In genomic region chr3:87996971-87997614, GRCm38 (mm10) we compare ENCODE assay signal across 9 mouse cellular contexts. TPM values are rescaled to one million over a fixed set of nuclear protein-coding genes. Genes with fewer than 3 reads are reported as not detected.
A peak's percentile ranks its signal among the peaks of the same experiment; 100 is the strongest.
DNase-seq lines count a peak whose midpoint lies in the region; ATAC-seq lines count a peak whose summit lies in the region.
"Had no signal": no experiment of that assay in that cellular context is flagged by ENCODE, and none has a peak within 500 bp of the region (broad histone marks: within the 10 kb centered on the region; RNA-seq: fewer than 3 reads in every experiment).

No protein-coding gene starts in this region.

- no peaks in the 10 kb centered on the region for H3K9me3 ChIP-seq in heart, embryonic 10.5 days
- no peaks in the 10 kb centered on the region; the same call in 1 of the 2 replicates for H3K9me3 ChIP-seq in hindbrain, embryonic 12.5 days (replicated peaks)
- no peaks in the 10 kb centered on the region for H3K9me3 ChIP-seq in liver, embryonic 15.5 days (replicated peaks)
- H3K9me3 ChIP-seq in stomach, embryonic 14.5 days (ENCODE audit: control insufficient read depth, low read depth, low read length): no peaks in the 10 kb centered on the region

- ATAC-seq in hindbrain, embryonic 12.5 days (ENCODE audit: low FRiP score): no peak
- ATAC-seq in liver, embryonic 15.5 days (ENCODE audit: insufficient read depth): no peak
- no peak for ATAC-seq in stomach, embryonic 14.5 days (ENCODE audit: insufficient number of reproducible peaks, insufficient read depth, low FRiP score, low read depth)
- ATAC-seq in cerebellum, adult (ENCODE audit: insufficient number of reproducible peaks, low FRiP score, low TSS enrichment): no peak
- ATAC-seq: Patski had no signal

- intact Hi-C loops in heart, postnatal 25 days (cut with DNase I): no loop called here

- peaks cover 31% of the 10 kb centered on the region for H3K4me1 ChIP-seq in heart, embryonic 10.5 days
- no peaks in the 10 kb centered on the region; the same call in 1 of the 2 replicates for H3K4me1 ChIP-seq in brown adipose tissue, adult 24 weeks (ENCODE audit: control insufficient read depth, insufficient read depth, insufficient read length, low read length)
- H3K4me1 ChIP-seq in hindbrain, embryonic 12.5 days: peaks cover 35% of the 10 kb centered on the region
- H3K4me1 ChIP-seq in liver, embryonic 15.5 days (replicated peaks): 0 out of 2 replicates have a peak, but pooled peaks cover 5% of the 10 kb centered on the region
- H3K4me1 ChIP-seq in stomach, embryonic 14.5 days (ENCODE audit: control insufficient read depth, insufficient read depth, low read length): no peaks in the 10 kb centered on the region

- no peak for DNase-seq in heart, embryonic 10.5 days (ENCODE audit: low spot score)
- no peak for DNase-seq in heart, postnatal 25 days (ENCODE audit: low spot score)
- DNase-seq in layer of hippocampus, postnatal 25 days (ENCODE audit: extremely low spot score in 1 of 2, low spot score in 1 of 2): no peak

- no peaks in the 10 kb centered on the region for H3K36me3 ChIP-seq in heart, embryonic 10.5 days
- H3K36me3 ChIP-seq in hindbrain, embryonic 12.5 days: no peaks in the 10 kb centered on the region
- no peaks in the 10 kb centered on the region for H3K36me3 ChIP-seq in liver, embryonic 15.5 days (replicated peaks)
- H3K36me3 ChIP-seq in stomach, embryonic 14.5 days (ENCODE audit: control insufficient read depth, insufficient read depth, low read length): no peaks in the 10 kb centered on the region

- peaks cover 100% of the 10 kb centered on the region for H3K27me3 ChIP-seq in heart, embryonic 10.5 days (ENCODE audit: insufficient read depth, poor library complexity, severe bottlenecking)
- peaks cover 99% of the 10 kb centered on the region for H3K27me3 ChIP-seq in hindbrain, embryonic 12.5 days
- H3K27me3 ChIP-seq in liver, embryonic 15.5 days: peaks cover 100% of the 10 kb centered on the region
- H3K27me3 ChIP-seq in stomach, embryonic 14.5 days (ENCODE audit: control insufficient read depth, insufficient read depth, low read length): peaks cover 86% of the 10 kb centered on the region

- H3K4me2 ChIP-seq in hindbrain, embryonic 12.5 days (replicated peaks): peak overlapping the region; percentile 71
- H3K4me2 ChIP-seq in liver, embryonic 15.5 days: peak overlapping the region; percentile 25
- peak overlapping the region; percentile 40 for H3K4me2 ChIP-seq in stomach, embryonic 14.5 days (replicated peaks; ENCODE audit: low read depth, low read length)

- peak overlapping the region; percentile 56 for H3K4me3 ChIP-seq in heart, embryonic 10.5 days
- peak overlapping the region; percentile 44 for H3K4me3 ChIP-seq in brown adipose tissue, adult 24 weeks (ENCODE audit: insufficient read depth, low read depth, low read length)
- H3K4me3 ChIP-seq in hindbrain, embryonic 12.5 days: peak overlapping the region; percentile 41
- H3K4me3 ChIP-seq in liver, embryonic 15.5 days (replicated peaks): peak overlapping the region; percentile 15; the same call in 1 of the 2 replicates
- H3K4me3 ChIP-seq in stomach, embryonic 14.5 days (ENCODE audit: low read depth, low read length): peak overlapping the region; percentile 22

- H3K27ac ChIP-seq in heart, embryonic 10.5 days: no peak overlapping the region
- H3K27ac ChIP-seq in brown adipose tissue, adult 24 weeks (replicated peaks; ENCODE audit: low read depth, low read length): no peak overlapping the region
- no peak overlapping the region for H3K27ac ChIP-seq in hindbrain, embryonic 12.5 days
- H3K27ac ChIP-seq in liver, embryonic 15.5 days (replicated peaks): no peak overlapping the region
- H3K27ac ChIP-seq in stomach, embryonic 14.5 days (ENCODE audit: low read length): no peak overlapping the region

- WGBS in heart, embryonic 10.5 days: under 1% methylated on average over 49 of the region's 49 CpGs
- 1% methylated on average over 49 of the region's 49 CpGs for WGBS in hindbrain, embryonic 12.5 days
- WGBS in liver, embryonic 15.5 days (ENCODE audit: insufficient replicate concordance): 1% methylated on average over 49 of the region's 49 CpGs
- WGBS in stomach, embryonic 14.5 days: 2% methylated on average over 43 of the region's 49 CpGs

- peak overlapping the region; percentile 53; the same call in 1 of the 2 replicates for H3K9ac ChIP-seq in hindbrain, embryonic 12.5 days
- no peak overlapping the region for H3K9ac ChIP-seq in liver, embryonic 15.5 days
- H3K9ac ChIP-seq in stomach, embryonic 14.5 days (replicated peaks; ENCODE audit: low read depth, low read length): no peak overlapping the region

RNA-seq across cellular contexts. Expression of gene Bcan, which starts 2.9 kb away (rescaled TPM):
- 0.05 TPM in 1 of 2 replicates, not detected in the other for polyA plus RNA-seq in heart, embryonic 10.5 days (2016; fragmentation: Nextera tagmentation; extraction: Ambion mirVana)
- total RNA-seq in heart, postnatal 25 days (2021): under 1 TPM; 0.14 to 0.26 TPM
- polyA plus RNA-seq in brown adipose tissue, adult 24 weeks (2012; ENCODE audit: insufficient read depth, insufficient read length, missing spikeins): not detected in 2 replicates
- polyA plus RNA-seq in hindbrain, embryonic 12.5 days (2016; fragmentation: Nextera tagmentation; extraction: Ambion mirVana): 1.7 and 1.9 TPM in 2 replicates
- polyA plus RNA-seq in liver, embryonic 15.5 days (2015; fragmentation: Nextera tagmentation; extraction: Ambion mirVana): 0.10 TPM in 1 of 2 replicates, not detected in the other
- polyA plus RNA-seq in stomach, embryonic 14.5 days (2014; fragmentation: Nextera tagmentation; extraction: Ambion mirVana): 0.10 and 0.27 TPM in 2 replicates
- total RNA-seq in layer of hippocampus, postnatal 25 days (2021): 100 to 1,000 TPM; 329 to 388 TPM

RNA-seq across cellular contexts. Expression of gene Nes, which starts 26.2 kb away (rescaled TPM):
- 25.0 and 28.8 TPM in 2 replicates for polyA plus RNA-seq in heart, embryonic 10.5 days (2016; fragmentation: Nextera tagmentation; extraction: Ambion mirVana)
- 10 to 100 TPM; 20.9 to 25.1 TPM for total RNA-seq in heart, postnatal 25 days (2021)
- 7.6 and 8.4 TPM in 2 replicates for polyA plus RNA-seq in brown adipose tissue, adult 24 weeks (2012; ENCODE audit: insufficient read depth, insufficient read length, missing spikeins)
- 136 and 153 TPM in 2 replicates for polyA plus RNA-seq in hindbrain, embryonic 12.5 days (2016; fragmentation: Nextera tagmentation; extraction: Ambion mirVana)
- 2.2 and 2.3 TPM in 2 replicates for polyA plus RNA-seq in liver, embryonic 15.5 days (2015; fragmentation: Nextera tagmentation; extraction: Ambion mirVana)
- 10.5 and 10.6 TPM in 2 replicates for polyA plus RNA-seq in stomach, embryonic 14.5 days (2014; fragmentation: Nextera tagmentation; extraction: Ambion mirVana)
- 1 to 10 TPM; 4.6 to 5.5 TPM for total RNA-seq in layer of hippocampus, postnatal 25 days (2021)

RNA-seq across cellular contexts. Expression of gene Hapln2, which starts 30.3 kb away (rescaled TPM):
- polyA plus RNA-seq in heart, embryonic 10.5 days (2016; fragmentation: Nextera tagmentation; extraction: Ambion mirVana): 0.07 and 0.08 TPM in 2 replicates
- total RNA-seq in heart, postnatal 25 days (2021): not detected
- not detected in 2 replicates for polyA plus RNA-seq in brown adipose tissue, adult 24 weeks (2012; ENCODE audit: insufficient read depth, insufficient read length, missing spikeins)
- 0.30 and 0.33 TPM in 2 replicates for polyA plus RNA-seq in hindbrain, embryonic 12.5 days (2016; fragmentation: Nextera tagmentation; extraction: Ambion mirVana)
- polyA plus RNA-seq in liver, embryonic 15.5 days (2015; fragmentation: Nextera tagmentation; extraction: Ambion mirVana): not detected in 2 replicates
- polyA plus RNA-seq in stomach, embryonic 14.5 days (2014; fragmentation: Nextera tagmentation; extraction: Ambion mirVana): 0.26 TPM in 1 of 2 replicates, not detected in the other
- total RNA-seq in layer of hippocampus, postnatal 25 days (2021): 10 to 100 TPM in 1 of 2 experiments, 1 to 10 TPM in 1; 7.3 to 12.0 TPM

RNA-seq across cellular contexts. Expression of gene Gpatch4, which starts 45.8 kb away (rescaled TPM):
- 28.5 and 47.0 TPM in 2 replicates for polyA plus RNA-seq in heart, embryonic 10.5 days (2016; fragmentation: Nextera tagmentation; extraction: Ambion mirVana)
- total RNA-seq in heart, postnatal 25 days (2021): 10 to 100 TPM in 1 of 2 experiments, 1 to 10 TPM in 1; 7.8 to 10.2 TPM
- polyA plus RNA-seq in brown adipose tissue, adult 24 weeks (2012; ENCODE audit: insufficient read depth, insufficient read length, missing spikeins): 11.0 and 13.9 TPM in 2 replicates
- 28.0 and 28.3 TPM in 2 replicates for polyA plus RNA-seq in hindbrain, embryonic 12.5 days (2016; fragmentation: Nextera tagmentation; extraction: Ambion mirVana)
- polyA plus RNA-seq in liver, embryonic 15.5 days (2015; fragmentation: Nextera tagmentation; extraction: Ambion mirVana): 14.3 and 18.1 TPM in 2 replicates
- 33.7 and 36.0 TPM in 2 replicates for polyA plus RNA-seq in stomach, embryonic 14.5 days (2014; fragmentation: Nextera tagmentation; extraction: Ambion mirVana)
- total RNA-seq in layer of hippocampus, postnatal 25 days (2021): 10 to 100 TPM; 14.9 to 15.7 TPM

RNA-seq across cellular contexts. Expression of gene Crabp2, which starts 48.6 kb away (rescaled TPM):
- polyA plus RNA-seq in heart, embryonic 10.5 days (2016; fragmentation: Nextera tagmentation; extraction: Ambion mirVana): 35.8 and 126 TPM in 2 replicates
- not detected for total RNA-seq in heart, postnatal 25 days (2021)
- polyA plus RNA-seq in brown adipose tissue, adult 24 weeks (2012; ENCODE audit: insufficient read depth, insufficient read length, missing spikeins): not detected in 2 replicates
- polyA plus RNA-seq in hindbrain, embryonic 12.5 days (2016; fragmentation: Nextera tagmentation; extraction: Ambion mirVana): 384 and 396 TPM in 2 replicates
- polyA plus RNA-seq in liver, embryonic 15.5 days (2015; fragmentation: Nextera tagmentation; extraction: Ambion mirVana): 0.31 and 0.75 TPM in 2 replicates
- 30.7 and 44.1 TPM in 2 replicates for polyA plus RNA-seq in stomach, embryonic 14.5 days (2014; fragmentation: Nextera tagmentation; extraction: Ambion mirVana)
- total RNA-seq in layer of hippocampus, postnatal 25 days (2021): 1 to 10 TPM; 2.2 to 2.3 TPM
